Mouse (Mus musculus) brain, embryonic 14.5 days (tissue): ENCODE results near the gene Fam89b. TPM values are rescaled to one million over a fixed set of nuclear protein-coding genes. Genes with fewer than 3 reads are reported as not detected.
A peak's percentile ranks its signal among the peaks of the same experiment; 100 is the strongest.

Source experiments
- DNase-seq: peaks from one replicate; pipeline ENCODE4 v3.0.0-alpha.2; 2011; ENCODE audit warnings: low read depth
- CTCF ChIP-seq: fragments of 200-500 bp; IDR thresholded peaks from 2 replicates; pipeline ENCODE4 v1.5.1; 2012; ENCODE audit warnings: inconsistent platforms, mild to moderate bottlenecking, moderate library complexity, borderline replicate concordance; ENCODE audit not compliant: insufficient read depth, insufficient read length; ENCODE audit errors: extremely low read depth
- POLR2A ChIP-seq: fragments of 200-500 bp; IDR thresholded peaks from 2 replicates; pipeline ENCODE4 v1.6.1; 2012; ENCODE audit warnings: mild to moderate bottlenecking, inconsistent platforms, borderline replicate concordance; ENCODE audit not compliant: poor library complexity, insufficient read depth, insufficient read length, severe bottlenecking; ENCODE audit errors: extremely low read depth
- polyA plus RNA-seq: library from polyadenylated mRNA; depleted of rRNA; stranded (reverse); fragments of >200 nt; gene quantifications from 2 replicates; pipeline ENCODE4 v1.2.3, GENCODE M21; 2012; rRNA removed

Fam89b gene
- 258 and 404 TPM in 2 replicates for polyA plus RNA-seq

DNA sequence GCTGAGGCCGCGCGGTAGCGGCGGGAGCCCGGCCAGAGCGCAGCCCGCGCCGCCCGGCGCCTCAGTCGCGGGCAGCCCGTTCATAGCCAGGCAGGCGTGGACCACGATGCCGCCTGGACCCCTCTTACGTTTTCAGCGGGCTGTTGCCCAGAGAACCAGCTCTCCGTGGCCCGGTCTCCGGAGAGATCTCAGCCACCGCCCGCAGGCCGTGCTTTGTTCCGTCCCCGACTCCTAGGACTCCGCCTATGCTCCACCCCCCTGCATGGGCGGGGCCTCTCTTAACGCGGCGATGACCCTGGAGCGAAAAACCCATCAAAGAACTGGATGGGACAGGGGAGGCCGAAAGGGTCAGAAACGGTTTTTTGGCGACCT, at the start of gene Fam89b:
TSS of gene Fam89b (minus strand) at position 210 of the 372 bp plus-strand sequence.
- peak; percentile 93 for DNase-seq
- TF ChIP-seq POLR2A (peak; percentile 94), CTCF (no peak)

DNA sequence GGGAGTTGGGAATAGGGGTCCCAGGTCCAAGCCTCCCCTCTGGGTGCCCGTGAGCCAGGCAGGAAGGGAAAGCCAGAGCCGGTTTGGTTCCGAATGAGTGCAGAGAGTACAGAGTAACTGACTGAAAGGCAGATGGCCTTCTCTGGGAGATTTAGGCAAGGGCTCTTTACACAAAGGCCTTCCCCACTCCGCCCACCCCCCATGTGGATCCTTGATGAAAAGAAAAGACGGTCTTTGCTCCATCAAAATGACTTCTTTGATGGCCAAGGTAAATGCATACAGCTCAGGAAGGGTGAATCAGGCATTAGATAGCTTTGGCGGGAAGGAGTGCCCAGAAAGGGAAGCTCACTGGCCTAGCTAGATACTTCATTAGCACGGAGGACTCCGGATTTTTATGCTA, 48.9 kb upstream of the Fam89b start:
- DNase-seq: no peak
- TF ChIP-seq POLR2A: no peak
- no peak for TF ChIP-seq CTCF

DNA sequence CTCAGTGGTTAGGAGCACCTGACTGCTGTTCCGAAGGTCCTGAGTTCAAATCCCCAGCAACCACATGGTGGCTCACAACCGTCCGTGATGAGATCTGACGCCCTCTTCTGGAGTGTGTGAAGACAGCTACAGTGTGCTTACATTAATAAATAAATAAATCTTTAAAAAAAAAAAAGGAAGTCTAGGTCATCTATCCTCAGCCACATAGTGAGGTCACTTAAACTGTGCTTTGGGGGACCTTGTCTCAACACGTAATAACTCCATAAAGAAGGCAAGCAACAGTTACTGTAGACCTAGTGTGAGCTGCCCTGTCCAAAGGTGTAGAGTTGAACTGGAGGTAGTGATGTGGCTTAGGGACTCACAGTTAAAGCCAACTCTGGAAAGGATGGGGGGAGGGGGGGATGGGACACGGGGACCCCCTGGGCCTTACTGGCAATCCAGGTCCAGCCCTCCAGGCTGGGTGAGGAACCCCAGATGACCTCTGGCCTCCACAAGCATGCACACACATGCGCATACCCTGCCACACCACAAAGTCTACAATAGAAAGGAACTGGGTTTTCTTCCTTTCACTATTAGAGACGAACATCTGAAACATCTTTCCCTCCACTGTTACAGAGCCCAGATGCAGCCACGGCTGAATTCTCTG, 48.1 kb upstream of the Fam89b start:
- no peak for TF ChIP-seq CTCF
- no peak for TF ChIP-seq POLR2A
- DNase-seq: no peak

DNA sequence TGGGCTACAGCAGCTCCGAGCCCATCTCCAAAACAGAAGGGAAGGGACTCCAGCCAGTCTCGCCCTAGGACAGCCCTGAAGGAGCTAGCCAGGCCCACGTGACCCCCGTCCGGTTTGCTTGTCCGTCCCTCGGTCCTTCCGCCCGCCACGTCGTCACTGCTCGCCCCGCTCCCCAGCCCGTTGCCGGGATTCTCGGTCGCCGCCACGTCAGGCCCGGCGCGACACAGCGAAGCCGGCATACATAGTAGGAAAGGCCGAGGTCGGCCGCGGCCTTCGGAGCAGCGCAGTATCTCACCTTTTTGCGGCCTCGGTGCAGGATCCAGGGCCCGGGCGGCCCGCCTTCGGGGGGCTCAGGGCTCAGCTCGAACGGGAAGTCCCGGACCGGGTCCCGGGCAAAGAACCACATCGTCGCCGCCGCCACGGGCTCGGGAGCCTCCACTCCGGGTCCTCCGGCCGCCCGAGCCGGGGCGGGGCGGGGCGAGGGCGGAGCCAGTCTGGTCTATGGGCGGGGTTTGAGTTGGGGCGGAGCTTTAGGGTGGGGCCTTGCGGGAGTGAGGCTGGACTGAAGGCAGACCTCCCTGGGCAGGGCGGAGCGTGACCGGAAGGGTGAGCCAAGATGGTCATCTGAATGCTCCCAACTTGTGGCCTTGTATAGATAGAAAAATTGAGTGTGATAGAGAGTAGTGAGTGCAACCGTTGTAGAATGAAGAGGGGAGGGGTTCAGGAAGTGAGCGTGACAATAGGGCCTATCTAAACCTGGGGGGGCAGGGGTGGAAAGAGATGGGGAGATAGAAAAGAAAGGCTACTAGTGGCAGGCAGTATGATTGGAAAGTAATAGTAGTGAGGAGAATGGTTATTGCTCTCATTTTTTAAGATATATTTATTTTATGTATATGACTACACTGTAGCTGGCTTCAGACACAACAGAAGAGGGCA, 41.7 kb upstream of the Fam89b start, which contains the start of gene Scyl1:
TSS of gene Scyl1 (minus strand) at position 495 of the 936 bp plus-strand sequence.
- DNase-seq: peak; percentile 93
- peak; percentile 93 for TF ChIP-seq POLR2A
- no peak for TF ChIP-seq CTCF

DNA sequence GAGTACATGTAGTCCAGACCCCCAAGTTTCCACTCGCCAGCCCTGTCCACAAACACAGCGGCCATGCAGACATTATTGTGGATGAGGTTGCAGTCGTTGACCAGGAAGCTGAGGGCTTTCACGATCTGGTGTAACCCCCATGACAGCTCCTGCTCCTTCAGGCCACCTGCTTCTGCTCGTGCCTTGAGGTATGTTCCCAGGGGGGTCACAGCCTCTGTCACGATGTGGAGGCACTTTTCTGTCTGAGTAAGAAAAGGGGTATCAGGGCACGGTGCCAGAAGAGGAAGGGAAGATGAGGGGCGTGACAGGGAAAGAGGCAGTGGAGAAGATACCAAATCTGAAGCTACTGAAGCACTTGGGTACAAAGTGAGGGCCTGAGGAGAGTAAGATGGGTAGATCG, 40.9 kb upstream of the Fam89b start:
- DNase-seq: no peak
- TF ChIP-seq CTCF (no peak), POLR2A (no peak)

DNA sequence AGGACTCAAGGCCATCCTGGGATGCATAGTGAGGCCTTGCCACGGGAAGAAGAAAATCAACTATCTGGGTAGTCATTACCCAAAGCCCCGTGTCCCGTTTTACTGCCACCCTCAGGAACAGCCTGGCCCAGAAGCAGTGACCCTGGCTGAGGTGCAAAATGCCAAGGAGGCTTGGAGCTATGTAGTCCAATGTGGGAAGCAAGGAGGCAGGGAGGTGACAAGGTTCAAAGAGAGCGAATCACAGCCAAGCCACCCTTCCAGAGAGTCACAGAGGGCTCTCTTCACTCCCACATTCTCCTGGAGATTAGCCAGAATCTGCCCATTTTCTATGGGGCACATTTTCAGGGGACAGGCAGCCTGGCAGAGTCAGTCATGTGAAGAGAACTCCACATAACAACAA, 37.8 kb upstream of the Fam89b start:
- DNase-seq: no peak
- TF ChIP-seq CTCF (no peak), POLR2A (no peak)

DNA sequence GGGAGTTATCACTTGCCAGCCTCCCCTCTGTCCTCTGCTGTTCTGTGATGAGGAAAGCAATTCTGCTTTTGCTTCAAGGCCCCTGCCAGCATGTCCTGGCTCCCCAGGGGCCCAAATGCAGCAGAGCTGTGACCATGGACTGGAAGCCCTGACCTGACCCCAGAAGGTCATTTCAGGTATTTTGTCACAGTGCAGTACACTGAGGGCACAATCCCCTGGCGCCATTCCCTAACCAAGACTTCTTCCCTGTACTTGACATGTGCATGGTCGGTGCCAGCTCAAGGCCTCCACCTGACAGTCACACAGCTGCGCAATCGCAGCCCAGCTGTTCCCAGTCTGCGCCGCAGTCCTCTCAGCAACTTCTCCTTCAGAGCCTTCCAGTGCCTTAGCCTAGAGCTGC, 33.7 kb upstream of the Fam89b start:
- no peak for TF ChIP-seq POLR2A
- TF ChIP-seq CTCF: no peak
- DNase-seq: no peak

DNA sequence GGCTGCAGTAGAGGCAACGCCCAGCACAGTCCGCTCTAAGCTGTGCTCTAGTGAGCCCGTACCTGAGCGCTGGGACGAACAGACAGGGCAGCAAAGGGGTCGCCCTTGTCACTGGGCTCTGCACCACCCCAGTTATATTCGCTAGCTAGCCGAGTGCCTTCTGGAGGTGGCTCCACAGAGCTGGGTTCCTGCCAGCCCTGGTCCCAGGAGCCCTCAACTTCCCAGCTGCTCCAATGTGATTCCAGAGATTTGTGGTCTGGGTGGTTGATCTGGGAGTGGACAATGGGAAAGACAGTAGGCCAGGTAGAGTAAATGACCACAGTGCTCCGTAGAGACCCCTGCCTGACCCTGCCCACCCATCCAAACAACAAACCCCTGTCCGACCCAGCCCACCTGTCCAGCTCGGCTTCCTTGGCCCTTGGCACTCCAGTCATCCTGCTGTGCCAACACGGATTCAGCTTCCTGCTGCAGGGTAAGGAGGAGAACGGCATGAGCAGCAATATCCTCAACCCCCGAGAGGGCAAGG, 29.5 kb upstream of the Fam89b start:
- DNase-seq: no peak
- no peak for TF ChIP-seq CTCF
- no peak for TF ChIP-seq POLR2A

DNA sequence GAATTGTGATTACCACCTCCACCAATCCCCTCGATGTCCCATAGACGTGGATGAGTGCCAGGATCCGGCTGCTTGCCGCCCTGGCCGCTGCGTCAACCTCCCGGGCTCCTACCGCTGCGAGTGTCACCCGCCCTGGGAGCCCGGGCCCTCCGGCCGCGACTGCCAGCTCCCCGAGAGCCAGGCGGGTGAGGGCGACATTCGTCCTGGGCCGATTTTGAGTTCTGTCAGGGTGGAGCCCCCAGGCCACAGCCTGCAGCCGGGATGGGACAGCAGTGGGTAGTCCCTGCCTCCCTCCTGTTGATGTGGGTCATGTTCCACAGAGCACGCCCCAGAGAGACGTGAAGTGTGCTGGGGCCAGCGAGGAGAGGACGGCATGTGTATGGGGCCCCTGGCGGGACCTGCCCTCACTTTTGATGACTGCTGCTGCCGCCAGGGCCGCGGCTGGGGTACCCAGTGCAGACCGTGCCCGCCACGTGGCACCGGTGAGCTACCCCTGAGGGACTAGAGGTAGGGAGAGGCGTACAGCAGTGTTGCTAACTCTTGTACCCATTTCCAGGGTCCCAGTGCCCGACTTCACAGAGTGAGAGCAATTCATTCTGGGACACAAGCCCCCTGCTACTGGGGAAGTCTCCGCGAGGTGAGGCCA, 27.7 kb upstream of the Fam89b start:
- TF ChIP-seq CTCF (no peak), POLR2A (no peak)
- DNase-seq: peak; percentile 24

DNA sequence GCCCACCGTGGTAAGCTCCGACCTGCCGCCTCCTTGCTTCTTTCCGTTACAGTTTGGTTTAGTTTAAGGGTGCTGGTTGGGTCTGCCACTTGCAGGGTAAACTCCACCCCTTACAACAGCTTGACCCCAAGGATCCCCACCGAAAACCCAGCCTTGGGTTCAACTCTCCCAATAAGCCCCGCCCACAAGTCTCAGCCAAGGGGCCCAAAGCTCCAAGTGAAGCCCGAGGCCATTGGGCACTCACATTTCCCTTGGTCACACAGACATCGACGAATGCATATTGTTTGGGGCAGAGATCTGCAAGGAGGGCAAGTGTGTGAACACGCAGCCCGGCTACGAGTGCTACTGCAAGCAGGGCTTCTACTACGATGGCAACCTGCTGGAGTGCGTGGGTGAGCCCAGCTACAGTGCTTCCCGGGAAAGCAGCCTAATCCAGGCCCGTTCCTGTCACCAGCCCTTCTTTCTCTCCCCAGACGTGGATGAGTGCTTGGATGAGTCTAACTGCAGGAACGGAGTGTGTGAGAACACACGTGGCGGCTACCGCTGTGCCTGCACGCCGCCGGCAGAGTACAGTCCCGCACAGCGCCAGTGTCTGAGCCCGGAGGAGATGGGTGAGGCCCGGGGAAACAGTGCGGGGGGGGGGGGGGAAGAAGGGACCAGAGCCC, 27.0 kb upstream of the Fam89b start:
- TF ChIP-seq CTCF (no peak), POLR2A (no peak)
- peak; percentile 32 for DNase-seq
